Mouse (Mus musculus) ES-E14 (cell line): ENCODE measurements around the gene Ndel1. TPM values are rescaled to one million over a fixed set of nuclear protein-coding genes. Genes with fewer than 3 reads are reported as not detected.

Experiments used
- DNase-seq: peaks from one replicate; pipeline ENCODE4 v3.0.0-alpha.2; 2013; ENCODE audit warnings: low read depth, low spot score
- H3K27ac ChIP-seq: 2 replicates; pipeline ENCODE4 v1.5.1; 2012; ENCODE audit warnings: low read depth, mild to moderate bottlenecking, low read length, moderate library complexity, mixed read lengths; ENCODE audit not compliant: poor library complexity, insufficient read depth, severe bottlenecking
- H3K36me3 ChIP-seq: 2 replicates; pipeline ENCODE4 v1.6.1; 2012; ENCODE audit warnings: mild to moderate bottlenecking, low read length, moderate library complexity, mixed read lengths; ENCODE audit not compliant: control insufficient read depth, poor library complexity, insufficient read depth, severe bottlenecking
- H3K4me1 ChIP-seq, 2 experiments: fragments of 150-350 bp in 1 of 2; sonication (generic) in 1 of 2; 2 replicates each; pipeline ENCODE4 v1.6.1; 2012; ENCODE audit warnings: low read length in 2 of 2, mild to moderate bottlenecking in 1 of 2, mixed read lengths in 1 of 2; ENCODE audit not compliant: control insufficient read depth in 2 of 2, insufficient read depth in 2 of 2, poor library complexity in 1 of 2
- H3K4me3 ChIP-seq, 2 experiments: fragments of 150-350 bp in 1 of 2; sonication (generic) in 1 of 2; 2 replicates each; pipeline ENCODE4 v1.5.1; 2012; ENCODE audit warnings: low read length in 2 of 2, low read depth in 1 of 2, mild to moderate bottlenecking in 1 of 2, mixed read lengths in 1 of 2; ENCODE audit not compliant: insufficient read depth in 1 of 2, poor library complexity in 1 of 2, severe bottlenecking in 1 of 2
- H3K9ac ChIP-seq: 2 replicates; pipeline ENCODE4 v1.6.1; 2012; ENCODE audit warnings: low read depth, mild to moderate bottlenecking, low read length, mixed read lengths; ENCODE audit not compliant: poor library complexity, insufficient read depth, severe bottlenecking
- H3K9me3 ChIP-seq: fragments of 150-350 bp; sonication (generic); 2 replicates; pipeline ENCODE4 v1.6.1; 2012; ENCODE audit warnings: low read depth, mild to moderate bottlenecking, low read length; ENCODE audit not compliant: control insufficient read depth, insufficient read depth
- CHD2 ChIP-seq: IDR thresholded peaks from 2 replicates; pipeline ENCODE4 v1.6.1; 2014; ENCODE audit warnings: mild to moderate bottlenecking, low read depth, low read length, inconsistent platforms
- HCFC1 ChIP-seq: IDR thresholded peaks from 2 replicates; pipeline ENCODE4 v1.6.1; 2012; ENCODE audit warnings: low read length, inconsistent platforms, borderline replicate concordance; ENCODE audit not compliant: insufficient read depth
- MAFK ChIP-seq: IDR thresholded peaks from 2 replicates; pipeline ENCODE4 v1.6.1; 2014; ENCODE audit warnings: mild to moderate bottlenecking, low read depth, low read length, inconsistent platforms; ENCODE audit not compliant: insufficient read depth
- ZC3H11A ChIP-seq: IDR thresholded peaks from 2 replicates; pipeline ENCODE4 v1.6.1; 2012; ENCODE audit warnings: low read depth, mild to moderate bottlenecking, inconsistent platforms, low read length, borderline replicate concordance
- ZNF384 ChIP-seq: IDR thresholded peaks from 2 replicates; pipeline ENCODE4 v1.6.1; 2012; ENCODE audit warnings: low read depth, low read length, inconsistent platforms
- in situ Hi-C, 2 experiments: fragments of 600-800 bp; cut with MboI; formaldehyde crosslinking; loops; one replicate each; pipeline ENCODE4 v1.15.1; 2025; ENCODE audit warnings: low sequenced_read_pairs in 2 of 2, inconsistent platforms in 1 of 2; ENCODE audit not compliant: unreplicated experiment in 2 of 2
- total RNA-seq: library from RNA; depleted of rRNA; stranded (reverse); fragments of 300-350 nt; gene quantifications from 2 replicates; pipeline ENCODE4 v1.2.3, GENCODE M21; 2012

The Ndel1 gene
- total RNA-seq, 1 experiment = 40.1 TPM

DNA sequence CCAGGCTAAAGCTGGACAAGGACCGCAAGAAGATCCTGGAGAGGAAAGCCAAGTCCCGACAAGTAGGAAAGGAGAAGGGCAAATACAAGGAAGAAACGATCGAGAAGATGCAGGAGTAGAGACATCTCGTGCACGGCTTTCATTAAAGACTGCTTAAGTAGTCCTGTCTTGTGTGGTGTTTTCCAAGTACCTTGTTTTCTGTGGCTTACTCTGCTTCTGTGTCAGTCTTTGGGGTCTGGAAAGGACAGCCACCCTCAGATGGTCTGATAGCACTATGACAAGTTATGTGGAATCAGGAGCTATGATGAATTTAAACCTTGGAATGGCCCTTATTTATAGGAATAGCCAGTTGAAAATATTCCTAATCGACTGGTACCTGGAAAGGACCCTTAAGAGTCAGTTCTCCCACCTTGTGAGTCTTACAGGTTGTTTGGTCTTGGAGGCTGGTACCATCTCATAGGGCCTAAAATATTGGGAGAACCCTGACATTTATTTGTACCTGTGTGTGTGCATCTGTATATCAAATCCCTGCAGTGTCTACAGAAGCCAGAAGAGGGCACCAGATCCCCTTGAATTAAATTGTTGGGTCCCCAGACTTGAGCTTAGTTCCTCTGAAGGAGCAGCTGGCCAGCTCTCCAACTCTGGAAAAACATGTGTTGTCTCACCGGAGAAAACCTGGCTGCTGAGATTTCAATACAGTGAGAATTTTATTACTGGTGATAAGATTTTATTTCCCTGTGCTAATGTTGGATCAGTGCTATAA lies 32.9 kb upstream of the Ndel1 start:
- no peak overlapping the region for H3K27ac ChIP-seq
- H3K4me3 ChIP-seq = peak overlapping the region in 1 of 2 experiments; percentile 11; a peak in 1 of 4 replicates
- H3K4me1 ChIP-seq = no peaks in the 10 kb centered on the region; a peak in 1 of 4 replicates
- DNase-seq = peak; percentile 91
- H3K36me3 ChIP-seq = peaks cover 35% of the 10 kb centered on the region
- TF ChIP-seq ZNF384 (no peak), HCFC1 (no peak), MAFK (no peak), CHD2 (no peak; the same call in 1 of the 2 replicates), ZC3H11A (no peak)
- in situ Hi-C loops = loop anchor here in 1 of 2 experiments (5.0 kb wide), 1 partner anchor 83 kb away; no protein-coding TSS in a partner anchor
- H3K9ac ChIP-seq = no peak overlapping the region; the same call in 1 of the 2 replicates
- H3K9me3 ChIP-seq = no peaks in the 10 kb centered on the region

DNA sequence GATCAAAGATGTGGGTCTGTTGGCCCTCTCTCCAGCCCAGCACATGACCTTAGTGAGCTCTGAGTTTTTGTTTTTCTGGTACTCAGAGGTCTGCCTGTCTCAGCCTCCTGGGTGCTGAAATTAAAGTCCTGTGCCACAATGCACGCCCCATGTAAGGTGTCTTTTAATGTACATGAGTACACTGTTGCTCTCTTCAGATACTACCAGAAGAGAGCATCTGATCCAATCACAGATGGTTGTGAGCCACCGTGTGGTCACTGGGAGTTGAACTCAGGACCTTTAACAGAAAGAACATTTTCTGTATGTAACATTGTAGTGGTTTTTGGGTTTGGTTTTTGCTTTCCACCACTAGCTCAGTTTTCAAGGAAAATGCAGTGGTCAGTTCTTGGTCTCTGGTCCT lies 32.1 kb upstream of the Ndel1 start:
- in situ Hi-C loops = no loop called here
- H3K4me3 ChIP-seq = peak overlapping the region; percentile 93 to 97; a peak in 1 of 4 replicates
- H3K36me3 ChIP-seq = peaks cover 35% of the 10 kb centered on the region
- no peaks in the 10 kb centered on the region; a peak in 1 of 4 replicates for H3K4me1 ChIP-seq
- no peak for DNase-seq
- H3K27ac ChIP-seq = no peak overlapping the region
- H3K9me3 ChIP-seq = no peaks in the 10 kb centered on the region
- peak overlapping the region; percentile 17; the same call in 1 of the 2 replicates for H3K9ac ChIP-seq
- no peak for TF ChIP-seq CHD2
- TF ChIP-seq ZC3H11A = no peak

DNA sequence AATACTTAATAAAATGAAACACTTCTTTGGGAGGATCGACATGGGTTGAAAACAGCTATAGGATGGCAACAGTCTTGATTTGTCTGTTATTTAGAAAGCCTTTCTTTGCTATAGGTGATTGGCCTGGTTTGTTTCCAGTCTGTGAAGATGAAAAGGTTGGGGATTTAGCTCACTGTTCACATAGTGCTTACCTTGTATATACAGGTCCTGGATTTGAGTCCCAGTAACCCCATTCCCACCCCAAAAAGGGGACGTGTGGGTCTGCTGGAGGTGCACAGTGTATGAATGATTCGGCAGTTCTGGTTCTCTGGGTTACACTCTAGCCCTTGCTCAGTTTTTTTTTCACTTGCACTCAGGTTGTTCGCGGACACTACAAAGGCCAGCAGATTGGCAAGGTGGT lies 31.2 kb upstream of the Ndel1 start:
- no peaks in the 10 kb centered on the region for H3K9me3 ChIP-seq
- no peak for TF ChIP-seq MAFK
- no peak for TF ChIP-seq CHD2
- no peak for TF ChIP-seq ZC3H11A
- peak overlapping the region; percentile 93 to 97 for H3K4me3 ChIP-seq
- DNase-seq = no peak
- H3K36me3 ChIP-seq = peaks cover 35% of the 10 kb centered on the region
- no peak overlapping the region for H3K27ac ChIP-seq
- in situ Hi-C loops = no loop called here
- peak overlapping the region; percentile 100 for H3K9ac ChIP-seq
- H3K4me1 ChIP-seq = no peaks in the 10 kb centered on the region

DNA sequence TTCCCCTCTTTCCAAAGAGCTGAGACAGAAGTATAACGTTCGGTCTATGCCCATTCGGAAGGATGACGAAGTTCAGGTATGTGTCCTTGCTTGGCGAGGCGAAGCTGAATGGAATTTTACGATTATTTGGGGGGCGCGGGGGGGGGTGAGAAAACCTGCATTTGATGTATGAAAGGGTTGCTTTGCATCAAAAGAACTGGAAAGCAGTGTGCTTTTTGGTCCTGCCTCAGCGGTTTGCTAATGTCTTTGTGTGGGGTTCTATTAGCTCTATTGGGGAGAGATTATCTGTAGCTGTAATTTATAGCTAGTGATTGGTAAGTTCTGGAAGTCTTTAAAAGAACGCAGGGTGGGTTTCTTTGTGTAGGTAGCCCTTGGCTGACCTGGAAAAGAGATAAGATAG lies 30.7 kb upstream of the Ndel1 start:
- in situ Hi-C loops = no loop called here
- TF ChIP-seq MAFK (no peak), ZNF384 (no peak), HCFC1 (no peak), CHD2 (no peak), ZC3H11A (no peak)

DNA sequence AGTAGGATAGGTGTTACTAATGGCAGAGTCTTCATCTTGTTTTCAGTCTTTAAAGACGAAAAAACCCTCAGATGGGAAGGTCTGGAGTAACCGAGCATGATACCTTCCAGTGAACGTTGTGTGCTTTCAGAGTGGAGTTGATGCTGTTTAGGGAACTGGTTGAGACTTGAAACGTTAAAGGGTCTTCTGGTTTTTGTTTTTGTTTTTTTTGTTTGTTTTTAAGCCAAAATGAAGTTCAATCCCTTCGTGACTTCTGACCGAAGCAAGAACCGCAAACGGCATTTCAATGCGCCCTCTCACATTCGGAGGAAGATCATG lies 30.3 kb upstream of the Ndel1 start:
- Histone ChIP-seq H3K27ac (peak overlapping the region; percentile 88; the same call in 1 of the 2 replicates), H3K9me3 (no peaks in the 10 kb centered on the region), H3K9ac (peak overlapping the region; percentile 100), H3K4me1 (no peaks in the 10 kb centered on the region), H3K36me3 (peaks cover 35% of the 10 kb centered on the region), H3K4me3 (peak overlapping the region; percentile 93 to 97)
- no peak for DNase-seq
- in situ Hi-C loops = no loop called here
- no peak for TF ChIP-seq CHD2
- no peak for TF ChIP-seq HCFC1
- no peak for TF ChIP-seq ZNF384
- no peak for TF ChIP-seq MAFK
- no peak for TF ChIP-seq ZC3H11A

More for the DNA sequence above, 30.7 kb upstream of the Ndel1 start:
- no peak for DNase-seq
- H3K9ac ChIP-seq = peak overlapping the region; percentile 100
- no peaks in the 10 kb centered on the region for H3K9me3 ChIP-seq
- peaks cover 35% of the 10 kb centered on the region for H3K36me3 ChIP-seq
- H3K4me3 ChIP-seq = peak overlapping the region; percentile 93 to 97
- H3K27ac ChIP-seq = peak overlapping the region; percentile 17; the same call in 1 of the 2 replicates
- H3K4me1 ChIP-seq = no peaks in the 10 kb centered on the region
